Mouse (Mus musculus) liver, postnatal 0 days (tissue): ENCODE results near the gene Necap1. TPM values are rescaled to one million over a fixed set of nuclear protein-coding genes. Genes with fewer than 3 reads are reported as not detected.

Experiments
- ATAC-seq: fragments of 200-750 bp; cut with Nextera tagmentation; 2 replicates; pipeline ENCODE4 v1.8.0; 2017; ENCODE audit warnings: mild to moderate bottlenecking, moderate library complexity
- DNase-seq: peaks from one replicate; pipeline ENCODE4 v3.0.0-alpha.2; 2016
- H3K27ac ChIP-seq: fragments of 300-500 bp; sonication (generic); 2 replicates; pipeline ENCODE4 v1.5.1; 2014; ENCODE audit warnings: antibody characterized with exemption, moderate library complexity, mild to moderate bottlenecking, low read depth
- H3K27me3 ChIP-seq: fragments of 300-500 bp; sonication (generic); 2 replicates; pipeline ENCODE4 v1.6.1; 2014; ENCODE audit warnings: low read length, control low read depth, mixed read lengths; ENCODE audit not compliant: insufficient read depth
- H3K36me3 ChIP-seq: fragments of 300-500 bp; sonication (generic); replicated peaks from 2 replicates; pipeline ENCODE4 v1.6.1; 2014; ENCODE audit warnings: mild to moderate bottlenecking, control low read depth, low read length, moderate library complexity, mixed read lengths; ENCODE audit not compliant: insufficient read depth
- H3K4me1 ChIP-seq: fragments of 300-500 bp; sonication (generic); 2 replicates; pipeline ENCODE4 v1.6.1; 2014; ENCODE audit warnings: antibody characterized with exemption, mild to moderate bottlenecking, control low read depth; ENCODE audit not compliant: insufficient read depth
- H3K4me2 ChIP-seq: fragments of 300-500 bp; sonication (generic); 2 replicates; pipeline ENCODE4 v1.6.1; 2014; ENCODE audit warnings: low read depth, mild to moderate bottlenecking, low read length, moderate library complexity, mixed read lengths
- H3K4me3 ChIP-seq: fragments of 300-500 bp; sonication (generic); 2 replicates; pipeline ENCODE4 v1.5.1; 2014; ENCODE audit warnings: low read depth, low read length
- H3K9ac ChIP-seq: fragments of 300-500 bp; sonication (generic); replicated peaks from 2 replicates; pipeline ENCODE4 v1.6.1; 2014; ENCODE audit warnings: mild to moderate bottlenecking, moderate library complexity
- H3K9me3 ChIP-seq: fragments of 300-500 bp; sonication (generic); 2 replicates; pipeline ENCODE4 v1.6.1; 2016; ENCODE audit warnings: mild to moderate bottlenecking, control low read depth, low read length, mixed read lengths
- CTCF ChIP-seq: sonication (generic); IDR thresholded peaks from 2 replicates; pipeline ENCODE4 v1.5.1; 2016; ENCODE audit warnings: antibody characterized with exemption, low read depth
- EP300 ChIP-seq: IDR thresholded peaks from 2 replicates; pipeline ENCODE4 v1.6.1; 2016; ENCODE audit warnings: antibody characterized with exemption, low read depth, mild to moderate bottlenecking
- WGBS: fragments of 180-500 bp; shearing (Covaris S2); extraction: QIAGEN DNeasy Blood & Tissue Kit; methylation state at CpG from one replicate; pipeline ENCODE4 v1.1.7; 2014; ENCODE audit not compliant: insufficient replicate concordance; 5-methylcytosine and 5-hydroxymethylcytosine counted together
- polyA plus RNA-seq: library from polyadenylated mRNA; unstranded; fragments of >200 nt; fragmentation: Nextera tagmentation; extraction: Ambion mirVana; gene quantifications from 2 replicates; pipeline ENCODE4 v1.2.1, GENCODE M21; 2015

The Necap1 gene
- polyA plus RNA-seq, 1 experiment from 2014 or later, result 18.5 TPM

DNA sequence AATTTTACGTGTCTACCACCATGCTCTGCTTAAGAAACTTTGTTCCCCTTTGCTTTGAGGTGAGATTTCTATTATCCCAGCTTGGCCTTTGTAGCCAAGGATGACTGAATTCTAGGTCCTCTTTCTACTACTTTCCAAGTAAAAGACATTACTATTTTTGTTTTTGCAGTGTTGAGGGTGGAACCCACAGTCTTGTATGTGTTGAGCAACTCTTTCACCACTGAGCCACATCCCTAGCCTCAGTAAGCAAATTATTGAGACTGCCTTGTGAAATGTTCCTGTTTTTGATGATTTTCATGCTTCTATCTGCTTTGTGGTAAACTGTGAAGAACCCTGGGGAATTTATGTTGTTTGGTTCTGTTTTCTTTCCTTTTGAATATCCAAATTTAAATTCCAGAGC, 11.4 kb upstream of the Necap1 start:
- Histone ChIP-seq H3K4me1 (no peaks in the 10 kb centered on the region), H3K9ac (no peak overlapping the region), H3K27me3 (no peaks in the 10 kb centered on the region), H3K27ac (no peak overlapping the region; the same call in 1 of the 2 replicates), H3K9me3 (0 out of 2 replicates have a peak, but pooled peaks cover 3% of the 10 kb centered on the region), H3K4me3 (no peak overlapping the region), H3K36me3 (no peaks in the 10 kb centered on the region), H3K4me2 (no peak overlapping the region)
- 68% methylated on average over 1 of the region's 1 CpGs for WGBS
- DNase-seq (no peak), ATAC-seq (peak; percentile 79)
- TF ChIP-seq EP300 (no peak), CTCF (no peak)

- Histone ChIP-seq H3K9me3 (no peaks in the 10 kb centered on the region), H3K27me3 (no peaks in the 10 kb centered on the region), H3K4me1 (no peaks in the 10 kb centered on the region), H3K4me3 (no peak overlapping the region), H3K27ac (no peak overlapping the region), H3K4me2 (no peak overlapping the region), H3K9ac (no peak overlapping the region), H3K36me3 (no peaks in the 10 kb centered on the region)
- WGBS, result 59% methylated on average over 4 of the region's 4 CpGs
- TF ChIP-seq CTCF (peak; percentile 56), EP300 (no peak)
- no peak for ATAC-seq
- DNase-seq, result no peak
These were observed 6.4 kb upstream of the Necap1 start for GRCm38 (mm10) chr6:122867914-122868313.

- Histone ChIP-seq H3K27me3 (no peaks in the 10 kb centered on the region), H3K4me2 (no peak overlapping the region), H3K4me3 (no peak overlapping the region), H3K27ac (no peak overlapping the region), H3K9ac (no peak overlapping the region), H3K36me3 (no peaks in the 10 kb centered on the region), H3K4me1 (0 out of 2 replicates have a peak, but pooled peaks cover 2% of the 10 kb centered on the region), H3K9me3 (no peaks in the 10 kb centered on the region)
- 75% methylated on average over 11 of the region's 11 CpGs for WGBS
- DNase-seq (no peak), ATAC-seq (no peak)
- TF ChIP-seq EP300 (no peak), CTCF (no peak)
These were observed 4.4 kb upstream of the Necap1 start for GRCm38 (mm10) chr6:122869846-122870245.

- TF ChIP-seq EP300 (no peak), CTCF (no peak)
- no peak overlapping the region for H3K4me2 ChIP-seq
- H3K9me3 ChIP-seq, result no peaks in the 10 kb centered on the region
- H3K27me3 ChIP-seq, result no peaks in the 10 kb centered on the region
- ATAC-seq (no peak), DNase-seq (no peak)
- peaks cover 15% of the 10 kb centered on the region; the same call in 1 of the 2 replicates for H3K4me1 ChIP-seq
- H3K4me3 ChIP-seq, result no peak overlapping the region
- WGBS, result 45% methylated on average over 5 of the region's 5 CpGs
- H3K27ac ChIP-seq, result peak overlapping the region; percentile 91
- H3K9ac ChIP-seq, result no peak overlapping the region
- H3K36me3 ChIP-seq, result peaks cover 13% of the 10 kb centered on the region
These were observed 1.5 kb upstream of the Necap1 start for GRCm38 (mm10) chr6:122872800-122873199.

DNA sequence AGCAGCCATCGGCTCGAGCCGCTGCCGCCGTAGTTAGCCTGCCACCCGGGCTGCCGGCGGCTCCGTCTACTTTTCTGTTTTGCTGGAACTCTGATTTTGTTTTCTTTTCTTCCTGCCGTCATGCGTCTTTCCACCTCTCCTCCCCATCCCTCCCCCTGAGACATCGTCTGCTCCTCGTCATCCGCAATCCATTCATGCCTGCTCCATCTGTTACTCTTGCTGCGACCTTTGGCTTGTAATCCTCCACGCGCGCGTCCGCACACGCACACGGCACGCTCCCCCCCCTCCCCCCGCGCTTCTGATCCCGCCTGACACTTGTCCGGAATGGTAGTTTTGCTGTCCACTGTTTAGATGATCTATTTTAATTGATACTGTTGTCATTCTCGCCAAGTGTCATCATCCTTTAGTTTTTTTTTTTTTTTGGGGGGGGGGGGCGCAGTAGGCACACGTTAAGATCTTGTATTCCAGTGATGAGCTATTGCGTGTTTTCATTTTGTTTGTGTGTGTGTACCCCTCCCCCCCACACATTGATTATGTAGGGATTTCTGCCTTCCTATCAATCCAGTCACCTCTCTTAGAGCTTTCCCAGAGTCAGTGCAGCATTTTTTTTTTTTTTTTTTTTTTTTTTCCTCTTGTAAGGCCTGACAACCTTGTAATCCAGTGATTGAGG, 581 bp downstream of the Necap1 start:
- WGBS, result 1% methylated on average over 31 of the region's 31 CpGs
- TF ChIP-seq CTCF (no peak), EP300 (no peak)
- Histone ChIP-seq H3K27ac (peak overlapping the region; percentile 91), H3K4me3 (peak overlapping the region; percentile 99), H3K27me3 (no peaks in the 10 kb centered on the region), H3K9me3 (no peaks in the 10 kb centered on the region), H3K4me2 (peak overlapping the region; percentile 80), H3K4me1 (peaks cover 24% of the 10 kb centered on the region; the same call in 1 of the 2 replicates), H3K9ac (peak overlapping the region; percentile 90), H3K36me3 (peaks cover 17% of the 10 kb centered on the region)
- ATAC-seq, result peak; percentile 78
- peak; percentile 69 for DNase-seq

GRCm38 (mm10) chr6:122879141-122879735, 5.0 kb downstream of the Necap1 start:
- no peaks in the 10 kb centered on the region for H3K9me3 ChIP-seq
- H3K4me1 ChIP-seq, result peaks cover 22% of the 10 kb centered on the region; the same call in 1 of the 2 replicates
- peaks cover 56% of the 10 kb centered on the region for H3K36me3 ChIP-seq
- no peak overlapping the region for H3K4me3 ChIP-seq
- WGBS, result 68% methylated on average over 7 of the region's 7 CpGs
- H3K9ac ChIP-seq, result no peak overlapping the region
- TF ChIP-seq EP300, result no peak
- TF ChIP-seq CTCF, result no peak
- no peaks in the 10 kb centered on the region for H3K27me3 ChIP-seq
- peak overlapping the region; percentile 63 for H3K27ac ChIP-seq
- ATAC-seq, result no peak
- H3K4me2 ChIP-seq, result peak overlapping the region; percentile 3; the same call in 1 of the 2 replicates
- DNase-seq, result no peak
